28 mouse cellular contexts compared by ENCODE assay signal in the genomic region with DNA sequence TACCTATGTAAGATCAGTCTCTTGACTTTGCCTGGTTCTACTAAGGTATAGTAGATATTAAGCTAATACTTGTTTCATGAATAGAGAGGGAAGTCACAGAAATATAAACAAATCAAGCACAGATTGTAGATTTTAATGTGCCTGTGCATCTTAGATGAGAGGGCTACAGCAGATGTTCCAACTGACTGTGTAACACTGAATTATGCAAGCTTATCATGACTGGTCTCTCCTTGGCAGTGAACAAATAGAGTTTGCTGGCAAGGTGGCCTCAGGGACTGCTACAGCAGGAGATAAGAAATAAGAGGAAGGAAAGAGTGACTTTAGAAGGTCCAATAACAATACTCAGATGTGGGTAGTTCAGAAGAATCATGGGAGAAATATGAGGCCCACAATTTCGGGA.
DNase-seq lines count a peak whose midpoint lies in the region; ATAC-seq and TF ChIP-seq lines count a peak whose summit lies in the region.
"Had no signal": no experiment of that assay in that cellular context is flagged by ENCODE, and none has a peak within 500 bp of the region (broad histone marks: within the 10 kb centered on the region; RNA-seq: fewer than 3 reads in every experiment).

No protein-coding gene starts in this region.

- H3K4me1 ChIP-seq in forebrain, embryonic 15.5 days: 0 out of 2 replicates have a peak, but pooled peaks cover 3% of the 10 kb centered on the region
- no peaks in the 10 kb centered on the region for H3K4me1 ChIP-seq in forebrain, embryonic 10.5 days
- H3K4me1 ChIP-seq: embryonic facial prominence, embryonic 10.5 days; hindbrain, embryonic 10.5 days; intestine, embryonic 15.5 days; limb, embryonic 12.5 days; midbrain, embryonic 15.5 days; neural tube, embryonic 12.5 days; stomach, embryonic 15.5 days had no signal

- H3K4me2 ChIP-seq in forebrain, embryonic 15.5 days (replicated peaks): no peak overlapping the region
- H3K4me2 ChIP-seq: heart, embryonic 11.5 days; intestine, embryonic 15.5 days; limb, embryonic 12.5 days; liver, embryonic 11.5 days; midbrain, embryonic 15.5 days; neural tube, embryonic 12.5 days; stomach, embryonic 15.5 days had no signal

- H3K36me3 ChIP-seq in forebrain, embryonic 15.5 days: no peaks in the 10 kb centered on the region
- H3K36me3 ChIP-seq in forebrain, embryonic 10.5 days (replicated peaks): no peaks in the 10 kb centered on the region
- H3K36me3 ChIP-seq: embryonic facial prominence, embryonic 10.5 days; hindbrain, embryonic 10.5 days; intestine, embryonic 15.5 days; limb, embryonic 12.5 days; midbrain, embryonic 15.5 days; neural tube, embryonic 12.5 days; stomach, embryonic 15.5 days had no signal

- WGBS in forebrain, embryonic 15.5 days: 69% methylated on average over 1 of the region's 1 CpGs
- 87% methylated on average over 1 of the region's 1 CpGs for WGBS in forebrain, embryonic 10.5 days

- H3K9ac ChIP-seq in forebrain, embryonic 15.5 days (replicated peaks): no peak overlapping the region
- H3K9ac ChIP-seq: intestine, embryonic 15.5 days; limb, embryonic 12.5 days; liver, postnatal 0 days; midbrain, embryonic 15.5 days; neural tube, embryonic 12.5 days; stomach, embryonic 15.5 days had no signal

- H3K9me3 ChIP-seq in forebrain, embryonic 15.5 days: no peaks in the 10 kb centered on the region
- no peaks in the 10 kb centered on the region for H3K9me3 ChIP-seq in forebrain, embryonic 10.5 days
- H3K9me3 ChIP-seq: embryonic facial prominence, embryonic 10.5 days; hindbrain, embryonic 10.5 days; intestine, embryonic 15.5 days; limb, embryonic 12.5 days; midbrain, embryonic 15.5 days; neural tube, embryonic 12.5 days; stomach, embryonic 15.5 days had no signal

- ATAC-seq in forebrain, embryonic 15.5 days (replicated peaks): peak; percentile 80
- ATAC-seq: CD4-positive, CD25-positive, alpha-beta regulatory T cell, adult 4 months; hindbrain, embryonic 16.5 days; intestine, embryonic 15.5 days; liver, postnatal 0 days; lung, postnatal 0 days; midbrain, embryonic 15.5 days had no signal

- H3K27me3 ChIP-seq in forebrain, embryonic 15.5 days: no peaks in the 10 kb centered on the region
- no peaks in the 10 kb centered on the region for H3K27me3 ChIP-seq in forebrain, embryonic 10.5 days (ENCODE audit: poor library complexity, severe bottlenecking)
- H3K27me3 ChIP-seq: intestine, embryonic 15.5 days; limb, embryonic 12.5 days; midbrain, embryonic 15.5 days; neural tube, embryonic 12.5 days; stomach, embryonic 15.5 days had no signal

- no peak overlapping the region for H3K4me3 ChIP-seq in forebrain, embryonic 15.5 days
- no peak overlapping the region for H3K4me3 ChIP-seq in forebrain, embryonic 10.5 days
- H3K4me3 ChIP-seq in layer of hippocampus, adult 2 months: no peak overlapping the region
- H3K4me3 ChIP-seq: embryonic facial prominence, embryonic 10.5 days; hindbrain, embryonic 10.5 days; intestine, embryonic 15.5 days; limb, embryonic 12.5 days; midbrain, embryonic 15.5 days; neural tube, embryonic 12.5 days; stomach, embryonic 15.5 days had no signal

- no peak overlapping the region for H3K27ac ChIP-seq in forebrain, embryonic 15.5 days (replicated peaks)
- no peak overlapping the region for H3K27ac ChIP-seq in forebrain, embryonic 10.5 days
- H3K27ac ChIP-seq in layer of hippocampus, adult 2 months: peak overlapping the region; percentile 73
- H3K27ac ChIP-seq: embryonic facial prominence, embryonic 10.5 days; hindbrain, embryonic 10.5 days; intestine, embryonic 15.5 days; limb, embryonic 12.5 days; macrophage; midbrain, embryonic 15.5 days; neural tube, embryonic 12.5 days; stomach, embryonic 15.5 days had no signal

- TF ChIP-seq CTCF in layer of hippocampus, adult 2 months (conservative IDR thresholded peaks at IDR 0.05): no peak

- DNase-seq in forebrain, embryonic 10.5 days (ENCODE audit: extremely low spot score, low spot score): no peak
- DNase-seq in layer of hippocampus, adult 2 months (ENCODE audit: low spot score in 2 of 2): peak in 1 of 2 experiments; percentile 51
- no peak for DNase-seq in layer of hippocampus, postnatal 25 days (ENCODE audit: extremely low spot score in 1 of 2, low spot score in 1 of 2)
- DNase-seq in right cerebral cortex, postnatal 10 days (ENCODE audit: low spot score in 2 of 2): peak; percentile 33 to 53
- no peak for DNase-seq in right cerebral cortex, postnatal 25 days
- no peak for DNase-seq in thymus, postnatal 10 days (ENCODE audit: low spot score in 2 of 2)
- DNase-seq: adrenal gland, postnatal 25 days; cerebellum, adult 11 months; cerebellum, adult 9-11 months; gastrocnemius, postnatal 36 days; kidney, adult 8-10 months; kidney, postnatal 14 days; liver, postnatal 0 days; thymus, postnatal 4 days had no signal

Comparison
In these comparisons a context has a peak if more than half of its experiments do, and no peak if none do; other contexts are left out.
1. DNase-seq: peak in right cerebral cortex, postnatal 10 days (2 of 2); none in forebrain, embryonic 10.5 days (single experiment), layer of hippocampus, postnatal 25 days (0 of 2), right cerebral cortex, postnatal 25 days (single experiment) and thymus, postnatal 10 days (0 of 2).